Mouse (Mus musculus): ENCODE results near the gene Inca1.

GRCm38 (mm10) chr11:70701984-70702733 lies 2.2 kb upstream of the Inca1 start:
- TF ChIP-seq CTCF (IDR thresholded peaks at IDR 0.05; ENCODE audit: borderline replicate concordance, insufficient read depth, low read length) (no peak), POLR2A (IDR thresholded peaks at IDR 0.05; ENCODE audit: low read depth, low read length) (no peak)
